Mouse (Mus musculus) erythroblast, embryonic 14.5 days (primary cell): ENCODE measurements at regions not wholly inside any gene's neighbourhood (a gene's known extent, or its start where the extent isn't known, plus 50 kb on each side); places are given as distances from the start of the nearest gene placed in this dataset.
"Not testable (repeated sequence)": the region's sequence is repeated elsewhere in the genome, so short reads cannot be mapped to it uniquely, and the experiment has no call there.

Experiments
- H3K27me3 ChIP-seq: 2 replicates; pipeline ENCODE4 v1.6.1; 2012; ENCODE audit warnings: inconsistent platforms; ENCODE audit not compliant: control insufficient read depth
- H3K36me3 ChIP-seq: 2 replicates; pipeline ENCODE4 v1.6.1; 2012; ENCODE audit warnings: mild to moderate bottlenecking, inconsistent platforms; ENCODE audit not compliant: control insufficient read depth
- H3K4me1 ChIP-seq: 2 replicates; pipeline ENCODE4 v1.6.1; 2012; ENCODE audit warnings: inconsistent platforms; ENCODE audit not compliant: control insufficient read depth
- H3K4me3 ChIP-seq: replicated peaks from 2 replicates; pipeline ENCODE3; 2012; ENCODE audit warnings: moderate library complexity, mild to moderate bottlenecking, inconsistent platforms
- H3K9me3 ChIP-seq: 2 replicates; pipeline ENCODE4 v1.6.1; 2012; ENCODE audit warnings: low read length, inconsistent platforms, mixed read lengths; ENCODE audit not compliant: control insufficient read depth
- GATA1 ChIP-seq: IDR thresholded peaks from 2 replicates; pipeline ENCODE4 v1.6.1; 2012; ENCODE audit warnings: low read length, inconsistent platforms, mixed read lengths
- TAL1 ChIP-seq: IDR thresholded peaks from 3 replicates; pipeline ENCODE4 v1.6.1; 2012; ENCODE audit warnings: low read length, inconsistent platforms, mixed read lengths

GRCm38 (mm10) chr17:3027376-3027775 lies 87.4 kb upstream of the Scaf8 start:
- H3K9me3 ChIP-seq: peaks cover 92% of the 10 kb centered on the region
- H3K36me3 ChIP-seq: no peaks in the 10 kb centered on the region
- H3K27me3 ChIP-seq: no peaks in the 10 kb centered on the region; the same call in 1 of the 2 replicates
- no peaks in the 10 kb centered on the region for H3K4me1 ChIP-seq
- TF ChIP-seq GATA1: no peak
- no peak for TF ChIP-seq TAL1
- no peak overlapping the region for H3K4me3 ChIP-seq

GRCm38 (mm10) chr17:3029750-3030149 lies 85.0 kb upstream of the Scaf8 start:
- not testable (repeated sequence) for H3K36me3 ChIP-seq
- peaks cover 91% of the 10 kb centered on the region for H3K9me3 ChIP-seq

GRCm38 (mm10) chr17:3035099-3035498 lies 79.7 kb upstream of the Scaf8 start:
- H3K4me1 ChIP-seq: no peaks in the 10 kb centered on the region
- H3K4me3 ChIP-seq: no peak overlapping the region
- H3K36me3 ChIP-seq: no peaks in the 10 kb centered on the region
- peaks cover 65% of the 10 kb centered on the region for H3K9me3 ChIP-seq
- no peak for TF ChIP-seq GATA1
- no peak for TF ChIP-seq TAL1
- H3K27me3 ChIP-seq: no peaks in the 10 kb centered on the region; the same call in 1 of the 2 replicates

More at GRCm38 (mm10) chr17:3029750-3030149, 85.0 kb upstream of the Scaf8 start:
- H3K4me3 ChIP-seq, H3K4me1 ChIP-seq, H3K27me3 ChIP-seq: not testable (repeated sequence)

GRCm38 (mm10) chr17:3037145-3037870 lies 77.5 kb upstream of the Scaf8 start:
- H3K4me1 ChIP-seq: no peaks in the 10 kb centered on the region
- no peak overlapping the region for H3K4me3 ChIP-seq
- no peaks in the 10 kb centered on the region for H3K27me3 ChIP-seq
- peaks cover 43% of the 10 kb centered on the region for H3K9me3 ChIP-seq
- no peaks in the 10 kb centered on the region for H3K36me3 ChIP-seq
- TF ChIP-seq GATA1 (no peak), TAL1 (no peak)

GRCm38 (mm10) chr17:3038067-3038466 lies 76.7 kb upstream of the Scaf8 start:
- no peaks in the 10 kb centered on the region for H3K36me3 ChIP-seq
- no peaks in the 10 kb centered on the region for H3K27me3 ChIP-seq
- H3K4me3 ChIP-seq: no peak overlapping the region
- H3K9me3 ChIP-seq: peaks cover 36% of the 10 kb centered on the region
- TF ChIP-seq TAL1 (no peak), GATA1 (no peak)
- no peaks in the 10 kb centered on the region for H3K4me1 ChIP-seq

- H3K27me3 ChIP-seq, H3K4me1 ChIP-seq, H3K36me3 ChIP-seq, H3K4me3 ChIP-seq, H3K9me3 ChIP-seq: not testable (repeated sequence)
These were observed 70.3 kb upstream of the Scaf8 start for GRCm38 (mm10) chr17:3044520-3044919.

GRCm38 (mm10) chr17:3053859-3054258 lies 60.9 kb upstream of the Scaf8 start:
- not testable (repeated sequence) for H3K36me3 ChIP-seq, H3K4me1 ChIP-seq

GRCm38 (mm10) chr17:3054848-3055247 lies 59.9 kb upstream of the Scaf8 start:
- not testable (repeated sequence) for H3K4me3 ChIP-seq, H3K27me3 ChIP-seq, H3K9me3 ChIP-seq, H3K4me1 ChIP-seq, H3K36me3 ChIP-seq

More at GRCm38 (mm10) chr17:3053859-3054258, 60.9 kb upstream of the Scaf8 start:
- H3K9me3 ChIP-seq, H3K27me3 ChIP-seq, H3K4me3 ChIP-seq: not testable (repeated sequence)

- H3K4me3 ChIP-seq, H3K4me1 ChIP-seq, H3K36me3 ChIP-seq, H3K27me3 ChIP-seq, H3K9me3 ChIP-seq: not testable (repeated sequence)
These were observed 59.4 kb upstream of the Scaf8 start for GRCm38 (mm10) chr17:3055376-3055775.

- not testable (repeated sequence) for H3K36me3 ChIP-seq
These were observed 51.4 kb upstream of the Scaf8 start for GRCm38 (mm10) chr17:3063401-3063800.

More at GRCm38 (mm10) chr17:3063401-3063800, 51.4 kb upstream of the Scaf8 start:
- peaks cover 28% of the 10 kb centered on the region for H3K9me3 ChIP-seq
- not testable (repeated sequence) for H3K4me1 ChIP-seq, H3K27me3 ChIP-seq, H3K4me3 ChIP-seq
